Mouse (Mus musculus) skeletal muscle tissue, adult 2 months (tissue): ENCODE measurements around the gene Vmn1r127.
"Not testable (repeated sequence)": the region's sequence is repeated elsewhere in the genome, so short reads cannot be mapped to it uniquely, and the experiment has no call there.

Experiments used
- DNase-seq: peaks from one replicate; pipeline ENCODE4 v3.0.0-alpha.2; 2012; ENCODE audit warnings: low read depth, low spot score

The Vmn1r127 gene

DNA sequence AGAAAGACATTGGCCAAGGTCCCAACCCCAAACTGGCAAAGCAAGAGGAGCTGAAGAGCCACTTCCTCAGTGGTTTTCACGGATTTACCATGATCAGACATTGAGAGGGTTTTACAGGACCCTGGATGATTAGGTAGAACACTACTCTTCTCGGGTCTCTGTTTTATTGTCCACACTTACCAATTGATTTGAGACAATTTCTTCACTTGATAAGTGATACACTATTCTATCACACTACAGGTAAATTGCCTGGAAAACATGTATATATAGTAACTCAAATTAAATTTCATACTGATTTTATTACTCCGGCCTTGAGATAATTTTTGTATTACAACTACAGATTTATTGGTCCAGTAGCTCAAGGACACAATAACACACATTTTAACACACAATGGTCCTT lies at the start of gene Vmn1r127:
Gene Vmn1r127, minus strand, starts transcription at position 101 of the 400 bp plus-strand sequence.
- DNase-seq, result not testable (repeated sequence)

GRCm38 (mm10) chr7:21361191-21361590 lies 41.5 kb upstream of the Vmn1r127 start, which contains the start of gene Vmn1r129:
Vmn1r129 (minus strand) TSS chr7:21361291.
- DNase-seq, result not testable (repeated sequence)

GRCm38 (mm10) chr7:21349073-21349472 lies 29.4 kb upstream of the Vmn1r127 start, which contains the start of gene Vmn1r128:
Vmn1r128 (plus strand) TSS chr7:21349373.
- not testable (repeated sequence) for DNase-seq

- not testable (repeated sequence) for DNase-seq
Observed at GRCm38 (mm10) chr7:21301367-21301766, 18.3 kb downstream of the Vmn1r127 start, which contains the start of gene Vmn1r126. Vmn1r126 (minus strand) TSS chr7:21301467.

DNA sequence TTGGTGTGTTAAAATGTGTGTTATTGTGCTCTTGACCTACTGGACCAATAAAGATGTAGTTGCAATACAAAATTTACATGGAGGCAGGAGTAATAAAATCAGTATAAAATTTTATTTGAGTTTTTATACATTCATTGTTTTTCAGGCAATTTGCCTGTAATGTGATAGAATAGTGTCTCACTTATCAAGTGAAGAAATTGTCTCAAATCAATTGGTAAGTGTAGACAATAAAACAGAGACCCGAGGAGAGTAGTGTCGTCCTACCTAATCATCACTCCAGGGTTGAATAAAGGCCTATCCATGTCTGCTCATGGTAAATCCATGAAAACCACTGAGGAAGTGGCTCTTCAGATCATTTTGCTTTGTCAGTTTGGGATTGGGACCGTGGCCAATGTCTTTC lies 47.8 kb downstream of the Vmn1r127 start, which contains the start of gene Vmn1r125:
Gene Vmn1r125, plus strand, starts transcription at position 301 of the 400 bp plus-strand sequence.
- DNase-seq, result not testable (repeated sequence)
